Mouse (Mus musculus) forebrain, embryonic 13.5 days (tissue): Measurements from ENCODE around the gene Nfkbie. TPM values are rescaled to one million over a fixed set of nuclear protein-coding genes. Genes with fewer than 3 reads are reported as not detected.

Experiments
- ATAC-seq: fragments of 200-750 bp; cut with Nextera tagmentation; 2 replicates; pipeline ENCODE4 v1.8.0; 2017
- H3K27ac ChIP-seq: fragments of 300-500 bp; sonication (generic); 2 replicates; pipeline ENCODE4 v1.5.1; 2015; ENCODE audit warnings: inconsistent platforms, mild to moderate bottlenecking, moderate library complexity
- H3K27me3 ChIP-seq: fragments of 300-500 bp; sonication (generic); 2 replicates; pipeline ENCODE4 v1.6.1; 2015; ENCODE audit warnings: mild to moderate bottlenecking, inconsistent platforms
- H3K36me3 ChIP-seq: fragments of 300-500 bp; sonication (generic); 2 replicates; pipeline ENCODE4 v1.6.1; 2015; ENCODE audit warnings: mild to moderate bottlenecking, inconsistent platforms; ENCODE audit not compliant: poor library complexity, severe bottlenecking
- H3K4me1 ChIP-seq: fragments of 300-500 bp; sonication (generic); 2 replicates; pipeline ENCODE4 v1.6.1; 2015; ENCODE audit warnings: inconsistent platforms
- H3K4me2 ChIP-seq: fragments of 300-500 bp; sonication (generic); 2 replicates; pipeline ENCODE4 v1.6.1; 2015; ENCODE audit warnings: inconsistent platforms, mild to moderate bottlenecking, moderate library complexity
- H3K4me3 ChIP-seq: fragments of 300-500 bp; sonication (generic); 2 replicates; pipeline ENCODE4 v1.5.1; 2015; ENCODE audit warnings: mild to moderate bottlenecking, inconsistent platforms
- H3K9ac ChIP-seq: fragments of 300-500 bp; sonication (generic); 2 replicates; pipeline ENCODE4 v1.6.1; 2015; ENCODE audit warnings: mild to moderate bottlenecking, inconsistent platforms
- H3K9me3 ChIP-seq: fragments of 300-500 bp; sonication (generic); replicated peaks from 2 replicates; pipeline ENCODE4 v1.6.1; 2016; ENCODE audit warnings: inconsistent platforms
- WGBS: fragments of 180-500 bp; shearing (Covaris S2); methylation state at CpG from one replicate; pipeline ENCODE4 v1.1.7; 2015; 5-methylcytosine and 5-hydroxymethylcytosine counted together
- polyA plus RNA-seq: library from polyadenylated mRNA; unstranded; fragments of >200 nt; fragmentation: Nextera tagmentation; extraction: Ambion mirVana; gene quantifications from 2 replicates; pipeline ENCODE4 v1.2.1, GENCODE M21; 2015

Nfkbie gene
- polyA plus RNA-seq, 1 experiment from 2014 or later = 5.1 TPM

DNA sequence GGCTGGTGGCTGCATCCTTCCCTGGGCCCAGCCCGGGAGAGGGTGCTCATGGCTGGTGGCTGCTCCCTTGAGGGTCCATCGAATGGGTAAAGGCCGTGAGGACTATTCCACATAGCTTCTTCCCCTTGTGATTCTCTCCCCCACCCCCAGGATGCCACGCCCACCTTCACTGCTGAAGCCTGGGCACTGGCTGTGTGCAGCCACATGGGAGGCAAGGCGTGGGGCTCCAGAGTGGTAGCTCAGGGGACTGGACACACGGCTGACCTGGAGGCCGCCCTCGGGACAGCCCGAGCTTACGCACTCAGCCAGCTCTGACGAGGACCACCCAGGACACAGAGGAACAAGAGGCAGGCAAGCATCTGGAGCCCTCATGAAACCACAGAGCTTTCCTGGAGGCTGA lies 35.4 kb upstream of the Nfkbie start:
- Histone ChIP-seq H3K4me1 (peaks cover 15% of the 10 kb centered on the region), H3K9me3 (no peaks in the 10 kb centered on the region), H3K36me3 (peaks cover 36% of the 10 kb centered on the region), H3K4me3 (no peak overlapping the region), H3K27ac (no peak overlapping the region), H3K4me2 (no peak overlapping the region), H3K9ac (no peak overlapping the region), H3K27me3 (peaks cover 10% of the 10 kb centered on the region)
- WGBS = 86% methylated on average over 11 of the region's 11 CpGs
- ATAC-seq = no peak

DNA sequence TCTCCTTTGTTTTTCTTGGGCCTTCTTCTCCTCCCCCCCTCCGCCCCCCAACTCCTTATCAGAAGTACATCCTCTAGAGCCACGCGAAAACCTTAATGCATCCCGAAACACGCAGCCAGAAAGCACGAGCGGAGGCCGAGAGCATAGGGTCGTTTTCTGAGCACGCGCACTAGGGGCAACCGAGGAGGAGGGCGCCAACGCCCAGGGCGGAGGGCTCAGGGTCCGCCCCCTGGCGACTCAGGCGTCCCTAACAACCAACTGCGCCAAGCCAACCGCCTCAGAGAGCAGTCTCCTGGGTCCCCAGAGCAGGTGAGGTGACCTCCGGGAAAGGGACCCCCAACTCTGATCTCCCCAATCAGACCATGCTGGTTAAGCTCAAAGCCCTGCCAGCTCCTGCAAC lies 32.2 kb upstream of the Nfkbie start, which contains the start of gene Tcte1:
Gene Tcte1, plus strand, starts transcription at position 172 of the 400 bp plus-strand sequence.
- peak within 1 kb of the TSS; percentile 65 for H3K9ac ChIP-seq
- H3K36me3 ChIP-seq = peaks cover 22% of the 10 kb centered on the region
- no peaks in the 10 kb centered on the region for H3K9me3 ChIP-seq
- peak; percentile 89 for ATAC-seq
- peaks cover 22% of the 10 kb centered on the region for H3K27me3 ChIP-seq
- peak within 1 kb of the TSS; percentile 70 for H3K4me2 ChIP-seq
- H3K27ac ChIP-seq = no peak within 1 kb of the TSS
- peak within 1 kb of the TSS; percentile 38 for H3K4me3 ChIP-seq
- under 1% methylated on average over 21 of the region's 21 CpGs for WGBS
- H3K4me1 ChIP-seq = peaks cover 12% of the 10 kb centered on the region

DNA sequence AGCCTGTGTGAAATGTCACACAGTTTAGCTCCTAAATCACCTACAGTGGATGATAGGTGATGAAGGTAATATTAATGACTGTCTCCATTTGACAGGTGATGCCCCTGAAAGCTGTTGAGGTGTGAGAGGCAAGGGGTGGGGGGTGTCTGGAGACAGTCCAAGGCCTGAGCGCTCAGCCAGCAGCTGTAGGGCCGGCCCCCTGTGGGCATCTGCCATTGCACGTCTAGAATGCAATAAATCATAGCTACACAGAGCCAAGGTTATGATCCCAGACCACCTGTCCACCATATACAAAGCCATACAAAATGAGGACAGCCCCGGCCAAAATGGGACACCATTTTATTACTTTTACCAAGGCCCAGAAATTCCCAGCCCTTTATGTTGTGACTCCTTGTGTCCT lies 30.5 kb upstream of the Nfkbie start:
- 75% methylated on average over 4 of the region's 4 CpGs for WGBS
- Histone ChIP-seq H3K4me3 (no peak overlapping the region), H3K4me2 (no peak overlapping the region), H3K36me3 (peaks cover 7% of the 10 kb centered on the region), H3K9me3 (no peaks in the 10 kb centered on the region), H3K9ac (no peak overlapping the region), H3K4me1 (peaks cover 12% of the 10 kb centered on the region), H3K27me3 (peaks cover 30% of the 10 kb centered on the region), H3K27ac (no peak overlapping the region)
- ATAC-seq = no peak

DNA sequence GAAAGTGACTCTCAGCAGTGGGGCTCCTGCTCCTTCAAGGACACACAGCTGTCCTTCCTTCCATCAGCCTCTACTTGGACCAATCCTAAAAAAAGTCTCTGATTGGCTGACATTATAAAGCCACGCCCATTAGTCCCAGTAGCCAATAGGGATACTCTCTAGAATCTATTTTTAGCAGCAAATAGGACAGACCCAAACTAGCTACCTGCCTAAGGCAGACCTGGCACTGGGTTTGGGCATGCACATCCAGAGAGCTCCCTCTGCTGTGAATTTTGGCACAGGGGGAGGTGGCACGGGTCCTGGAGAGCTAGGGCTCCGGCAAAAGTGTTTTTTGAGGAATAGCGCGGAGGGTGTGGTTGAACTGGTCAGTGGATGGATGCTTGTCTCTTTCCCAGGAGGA lies 28.9 kb upstream of the Nfkbie start:
- Histone ChIP-seq H3K4me3 (no peak overlapping the region), H3K4me2 (no peak overlapping the region), H3K27ac (no peak overlapping the region), H3K9me3 (no peaks in the 10 kb centered on the region), H3K27me3 (peaks cover 37% of the 10 kb centered on the region), H3K4me1 (peaks cover 17% of the 10 kb centered on the region), H3K36me3 (no peaks in the 10 kb centered on the region), H3K9ac (no peak overlapping the region)
- no peak for ATAC-seq
- WGBS = 21% methylated on average over 5 of the region's 5 CpGs

DNA sequence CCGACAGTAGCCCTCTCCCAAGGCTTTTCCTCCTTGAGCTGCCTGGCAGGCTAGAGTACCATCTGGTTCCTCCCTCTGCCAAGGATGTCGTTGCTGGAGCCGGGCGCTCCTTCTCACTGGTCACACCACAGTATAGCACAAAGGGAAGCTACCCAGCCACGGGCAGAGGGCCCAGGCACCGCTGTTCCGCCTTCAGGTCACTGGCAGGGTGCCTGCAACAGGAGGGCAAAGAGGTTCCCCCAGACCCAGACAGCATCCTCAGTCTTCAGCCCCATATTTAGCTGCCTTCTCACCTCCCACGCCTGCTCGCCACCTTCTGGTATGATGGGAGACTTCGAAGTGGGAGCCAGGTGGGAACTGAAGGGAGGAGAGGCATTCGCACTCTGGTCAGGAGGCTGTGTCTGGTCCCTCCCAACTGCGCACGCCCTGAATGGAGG lies 25.1 kb upstream of the Nfkbie start:
- Histone ChIP-seq H3K27ac (peak overlapping the region; percentile 66), H3K4me2 (no peak overlapping the region), H3K4me3 (no peak overlapping the region), H3K9me3 (no peaks in the 10 kb centered on the region), H3K9ac (no peak overlapping the region), H3K27me3 (peaks cover 50% of the 10 kb centered on the region), H3K4me1 (peaks cover 5% of the 10 kb centered on the region; the same call in 1 of the 2 replicates), H3K36me3 (no peaks in the 10 kb centered on the region)
- 61% methylated on average over 13 of the region's 13 CpGs for WGBS
- ATAC-seq = peak; percentile 89

DNA sequence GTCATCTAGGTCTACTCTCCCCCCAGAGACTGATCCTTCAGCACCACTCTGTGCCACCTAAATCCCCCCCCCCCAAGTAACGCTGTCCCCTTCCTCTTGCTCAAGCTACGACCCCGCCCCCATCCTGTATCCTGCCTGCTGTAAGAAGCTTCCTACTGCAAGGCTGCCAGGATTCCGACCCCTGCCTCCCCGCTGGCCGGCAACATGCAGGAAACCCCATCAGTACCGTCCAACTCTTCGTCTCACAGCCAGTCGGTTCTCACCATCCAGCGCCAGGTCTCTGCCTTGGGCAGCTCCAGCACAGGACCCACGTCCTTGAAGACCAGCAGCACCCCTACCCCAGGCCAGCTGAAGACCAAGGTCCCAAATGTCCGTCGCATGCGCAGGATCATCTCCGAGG lies 22.6 kb upstream of the Nfkbie start:
- H3K27me3 ChIP-seq = peaks cover 57% of the 10 kb centered on the region
- no peaks in the 10 kb centered on the region for H3K36me3 ChIP-seq
- H3K9me3 ChIP-seq = no peaks in the 10 kb centered on the region
- H3K4me1 ChIP-seq = peaks cover 5% of the 10 kb centered on the region; the same call in 1 of the 2 replicates
- H3K9ac ChIP-seq = no peak overlapping the region
- no peak for ATAC-seq
- H3K4me2 ChIP-seq = no peak overlapping the region
- H3K4me3 ChIP-seq = no peak overlapping the region
- 60% methylated on average over 15 of the region's 15 CpGs for WGBS
- H3K27ac ChIP-seq = no peak overlapping the region

DNA sequence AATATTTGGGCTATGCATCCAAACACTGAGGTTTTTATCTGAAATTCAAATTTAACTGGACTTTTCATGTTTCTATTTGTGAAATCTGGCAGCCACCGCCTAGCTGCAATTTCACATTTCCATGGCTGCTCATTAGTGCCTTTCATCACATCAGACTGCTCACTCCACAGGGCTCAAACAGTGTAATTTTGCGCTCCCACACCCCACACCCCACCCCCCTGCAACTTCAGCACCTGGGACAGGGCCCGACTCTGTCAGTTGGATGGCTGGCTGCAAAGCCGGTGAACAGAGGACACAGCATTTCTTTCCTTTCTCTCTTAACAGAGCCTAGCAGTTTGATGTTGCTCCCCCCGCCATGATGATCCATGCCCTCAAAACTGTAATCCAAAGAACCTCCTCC lies 19.2 kb upstream of the Nfkbie start:
- H3K4me2 ChIP-seq = no peak overlapping the region
- H3K27ac ChIP-seq = no peak overlapping the region
- ATAC-seq = no peak
- H3K4me3 ChIP-seq = no peak overlapping the region
- H3K9me3 ChIP-seq = no peaks in the 10 kb centered on the region
- 11% methylated on average over 5 of the region's 5 CpGs for WGBS
- no peaks in the 10 kb centered on the region for H3K36me3 ChIP-seq
- H3K4me1 ChIP-seq = no peaks in the 10 kb centered on the region
- no peak overlapping the region for H3K9ac ChIP-seq
- peaks cover 53% of the 10 kb centered on the region for H3K27me3 ChIP-seq

DNA sequence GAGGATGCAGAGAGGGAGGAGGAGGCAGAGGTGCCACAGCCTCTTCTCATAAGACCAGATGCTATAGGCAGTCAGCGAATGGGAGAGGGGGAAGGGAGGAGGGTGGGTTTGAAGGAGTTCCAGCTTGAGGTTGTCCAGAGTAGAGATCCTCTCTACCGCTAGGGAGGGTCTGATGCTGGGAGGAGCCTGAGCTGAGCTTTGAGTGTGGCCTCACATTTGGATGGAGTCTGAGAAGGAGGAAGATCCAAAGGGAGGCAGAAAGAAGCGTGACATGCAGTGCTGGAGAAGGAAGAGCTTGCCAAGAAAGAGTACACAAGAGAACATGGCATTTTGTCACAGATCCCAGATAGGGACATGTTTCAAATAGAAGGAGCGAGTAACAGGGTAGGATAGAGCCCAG lies 17.1 kb upstream of the Nfkbie start:
- Histone ChIP-seq H3K4me3 (no peak overlapping the region), H3K36me3 (no peaks in the 10 kb centered on the region), H3K4me2 (no peak overlapping the region), H3K9ac (no peak overlapping the region), H3K9me3 (no peaks in the 10 kb centered on the region), H3K27me3 (peaks cover 56% of the 10 kb centered on the region), H3K4me1 (peaks cover 7% of the 10 kb centered on the region; the same call in 1 of the 2 replicates), H3K27ac (no peak overlapping the region)
- WGBS = 66% methylated on average over 4 of the region's 4 CpGs
- ATAC-seq = no peak

DNA sequence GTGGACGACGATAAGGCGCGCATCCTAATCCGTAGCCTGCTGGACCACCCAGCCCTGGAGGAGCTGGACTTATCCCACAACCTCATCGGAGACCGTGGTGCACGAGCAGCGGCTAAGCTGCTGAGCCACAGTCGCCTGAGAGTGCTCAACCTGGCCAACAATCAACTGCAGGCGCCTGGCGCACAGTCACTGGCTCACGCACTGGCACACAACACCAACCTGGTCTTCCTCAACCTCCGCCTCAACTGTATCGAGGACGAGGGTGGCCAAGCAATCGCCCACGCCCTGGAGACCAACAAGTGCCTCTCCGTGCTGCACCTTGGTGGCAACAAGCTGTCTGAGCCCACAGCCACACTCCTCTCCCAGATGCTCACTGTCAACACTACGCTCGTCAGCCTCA lies 15.8 kb upstream of the Nfkbie start:
- Histone ChIP-seq H3K4me2 (no peak overlapping the region), H3K9me3 (no peaks in the 10 kb centered on the region), H3K27me3 (peaks cover 59% of the 10 kb centered on the region), H3K4me1 (peaks cover 20% of the 10 kb centered on the region), H3K4me3 (no peak overlapping the region), H3K36me3 (peaks cover 4% of the 10 kb centered on the region), H3K9ac (no peak overlapping the region), H3K27ac (no peak overlapping the region)
- WGBS = 82% methylated on average over 21 of the region's 21 CpGs
- no peak for ATAC-seq

DNA sequence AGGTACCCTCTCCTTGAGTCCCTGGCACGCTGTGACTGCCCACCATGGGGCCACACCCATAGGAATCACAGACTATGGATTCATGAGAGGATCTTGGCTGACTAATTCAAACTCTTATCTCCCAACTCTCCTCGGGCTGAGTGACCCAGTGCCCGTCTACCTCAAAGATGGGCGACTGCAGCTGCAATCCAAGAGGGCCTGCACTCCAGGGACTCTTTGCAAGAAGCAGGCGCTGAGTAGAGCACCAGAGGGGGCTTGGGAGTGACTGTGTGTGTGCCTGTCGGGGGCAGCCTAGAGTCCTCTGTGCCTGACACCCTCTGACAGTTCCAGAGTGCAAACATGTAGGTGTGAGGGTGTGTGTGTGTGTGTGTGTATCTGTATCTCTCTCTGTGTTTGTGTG lies 13.4 kb upstream of the Nfkbie start:
- peaks cover 34% of the 10 kb centered on the region for H3K4me1 ChIP-seq
- H3K27me3 ChIP-seq = peaks cover 60% of the 10 kb centered on the region
- H3K4me3 ChIP-seq = no peak overlapping the region
- no peaks in the 10 kb centered on the region for H3K9me3 ChIP-seq
- no peak for ATAC-seq
- H3K4me2 ChIP-seq = no peak overlapping the region
- H3K36me3 ChIP-seq = peaks cover 27% of the 10 kb centered on the region
- 35% methylated on average over 6 of the region's 6 CpGs for WGBS
- no peak overlapping the region for H3K9ac ChIP-seq
- no peak overlapping the region for H3K27ac ChIP-seq

DNA sequence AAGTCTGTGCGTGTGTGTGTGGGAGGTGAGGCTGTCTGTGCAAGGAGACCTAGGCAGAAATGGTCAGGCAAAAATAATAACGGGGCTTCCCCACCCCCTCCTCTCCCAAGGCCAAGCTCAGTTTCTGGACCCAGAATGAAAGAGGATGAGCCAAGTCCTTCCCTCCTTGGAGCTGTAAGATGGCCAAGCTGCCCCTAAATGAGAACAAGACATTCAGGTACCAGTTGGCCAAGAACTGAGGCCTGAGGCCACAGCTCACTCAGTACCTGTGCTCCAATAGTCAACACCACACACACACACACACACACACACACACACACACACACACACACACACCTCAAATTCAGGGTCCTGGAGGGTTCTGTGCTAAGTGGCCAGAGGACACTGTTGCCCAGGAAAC lies 12.8 kb upstream of the Nfkbie start:
- no peaks in the 10 kb centered on the region for H3K9me3 ChIP-seq
- peaks cover 65% of the 10 kb centered on the region for H3K27me3 ChIP-seq
- ATAC-seq = no peak
- peaks cover 27% of the 10 kb centered on the region for H3K36me3 ChIP-seq
- no peak overlapping the region for H3K9ac ChIP-seq
- no peak overlapping the region for H3K4me3 ChIP-seq
- peaks cover 39% of the 10 kb centered on the region for H3K4me1 ChIP-seq
- H3K27ac ChIP-seq = no peak overlapping the region
- H3K4me2 ChIP-seq = no peak overlapping the region
- 79% methylated on average over 2 of the region's 2 CpGs for WGBS

DNA sequence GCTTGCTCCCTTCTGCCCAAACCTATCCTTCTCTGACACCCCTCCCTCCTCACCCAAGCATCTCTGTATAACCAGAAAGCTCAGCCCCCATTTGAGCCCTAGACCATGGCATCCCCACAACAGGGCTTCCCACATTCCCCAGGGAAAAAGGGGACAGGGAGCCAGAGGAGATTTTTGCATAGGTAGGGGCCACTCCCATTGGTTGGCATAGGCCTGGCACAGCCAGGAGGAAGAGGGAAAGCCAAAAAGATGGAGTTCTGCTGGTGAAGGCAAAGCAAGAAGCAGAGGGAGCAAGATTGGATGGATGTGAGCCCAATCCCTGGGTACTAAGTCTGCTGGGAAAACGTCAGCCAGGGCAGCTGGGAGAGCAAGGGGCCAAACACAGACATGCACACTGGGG lies 12.4 kb upstream of the Nfkbie start:
- H3K27me3 ChIP-seq = peaks cover 70% of the 10 kb centered on the region
- 10% methylated on average over 1 of the region's 1 CpGs for whole genome bisulfite sequencing
- no peak overlapping the region for H3K4me2 ChIP-seq
- no peaks in the 10 kb centered on the region for H3K9me3 ChIP-seq
- no peak; the same call in 1 of the 2 replicates for ATAC-seq
- no peak overlapping the region for H3K27ac ChIP-seq
- H3K4me1 ChIP-seq = peaks cover 43% of the 10 kb centered on the region
- peaks cover 27% of the 10 kb centered on the region for H3K36me3 ChIP-seq
- no peak overlapping the region for H3K9ac ChIP-seq
- no peak overlapping the region for H3K4me3 ChIP-seq
